ENCODE assay signal across 8 mouse cellular contexts in the genomic region with DNA sequence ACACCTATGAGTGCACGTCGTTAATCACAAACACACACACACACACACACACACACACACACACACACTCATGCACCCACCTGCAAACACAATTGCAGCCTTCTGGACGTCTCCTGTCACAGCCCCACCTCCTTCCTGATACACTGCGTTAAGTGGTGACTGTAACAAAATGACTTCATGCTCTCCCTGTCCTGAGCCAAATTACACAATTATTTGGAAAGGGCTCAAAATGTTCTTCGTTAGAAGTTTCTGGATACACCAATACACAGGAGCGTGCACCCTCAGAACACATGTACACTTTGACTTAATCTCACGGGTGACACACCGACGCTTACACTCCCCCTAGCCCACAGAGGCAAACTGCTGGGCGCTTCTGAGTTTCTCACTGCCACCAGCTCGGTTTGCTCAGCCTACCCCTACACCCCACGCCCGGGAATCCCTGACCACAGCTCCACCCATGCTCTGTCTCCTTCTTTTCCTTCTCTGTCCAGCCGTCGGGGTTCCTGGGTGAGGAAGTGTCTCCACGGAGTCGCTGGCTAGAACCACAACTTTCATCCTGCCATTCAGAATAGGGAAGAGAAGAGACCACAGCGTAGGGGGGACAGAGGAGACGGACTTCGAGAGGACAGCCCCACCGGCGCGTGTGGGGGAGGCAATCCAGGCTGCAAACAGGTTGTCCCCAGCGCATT. TPM values are rescaled to one million over a fixed set of nuclear protein-coding genes. Genes with fewer than 3 reads are reported as not detected.
DNase-seq lines count a peak whose midpoint lies in the region; ATAC-seq lines count a peak whose summit lies in the region.

No protein-coding gene starts in this region.

- 11% methylated on average over 24 of the region's 24 CpGs for WGBS in lung, embryonic 15.5 days
- 9% methylated on average over 24 of the region's 24 CpGs for WGBS in hindbrain, embryonic 13.5 days
- WGBS in midbrain, embryonic 13.5 days, result 10% methylated on average over 24 of the region's 24 CpGs

- 0 out of 2 replicates have a peak overlapping the region, but pooled peaks have one; percentile 1 for H3K4me3 ChIP-seq in lung, embryonic 15.5 days
- H3K4me3 ChIP-seq in hindbrain, embryonic 13.5 days, result peak overlapping the region; percentile 22
- H3K4me3 ChIP-seq in midbrain, embryonic 13.5 days (replicated peaks), result peak overlapping the region; percentile 16

- peak overlapping the region; percentile 39 for H3K4me2 ChIP-seq in lung, embryonic 15.5 days
- H3K4me2 ChIP-seq in hindbrain, embryonic 13.5 days, result peak overlapping the region; percentile 26; the same call in 1 of the 2 replicates
- no peak overlapping the region; the same call in 1 of the 2 replicates for H3K4me2 ChIP-seq in midbrain, embryonic 13.5 days (replicated peaks)

- DNase-seq in adrenal gland, postnatal 10 days, result peak; percentile 14
- no peak for DNase-seq in adrenal gland, postnatal 36 days
- DNase-seq in lung, postnatal 14 days, result no peak
- DNase-seq in cerebellum, adult 9-11 months, result no peak
- no peak for DNase-seq in adrenal gland, postnatal 25 days

- H3K27me3 ChIP-seq in lung, embryonic 15.5 days, result peaks cover 80% of the 10 kb centered on the region
- peaks cover 98% of the 10 kb centered on the region for H3K27me3 ChIP-seq in hindbrain, embryonic 13.5 days
- H3K27me3 ChIP-seq in midbrain, embryonic 13.5 days, result peaks cover 100% of the 10 kb centered on the region

- ATAC-seq in lung, embryonic 15.5 days (ENCODE audit: borderline replicate concordance, extremely low read depth, low FRiP score, low TSS enrichment), result no peak
- no peak for ATAC-seq in hindbrain, embryonic 13.5 days (ENCODE audit: low FRiP score)
- ATAC-seq in midbrain, embryonic 13.5 days, result no peak

- no peak overlapping the region for H3K9ac ChIP-seq in lung, embryonic 15.5 days
- H3K9ac ChIP-seq in hindbrain, embryonic 13.5 days, result no peak overlapping the region
- no peak overlapping the region for H3K9ac ChIP-seq in midbrain, embryonic 13.5 days (replicated peaks)

- peaks cover 32% of the 10 kb centered on the region for H3K4me1 ChIP-seq in lung, embryonic 15.5 days
- H3K4me1 ChIP-seq in hindbrain, embryonic 13.5 days (replicated peaks), result peaks cover 40% of the 10 kb centered on the region
- H3K4me1 ChIP-seq in midbrain, embryonic 13.5 days (replicated peaks), result peaks cover 34% of the 10 kb centered on the region

- H3K27ac ChIP-seq in lung, embryonic 15.5 days, result no peak overlapping the region
- no peak overlapping the region for H3K27ac ChIP-seq in hindbrain, embryonic 13.5 days
- no peak overlapping the region for H3K27ac ChIP-seq in midbrain, embryonic 13.5 days

- no peaks in the 10 kb centered on the region for H3K36me3 ChIP-seq in lung, embryonic 15.5 days
- H3K36me3 ChIP-seq in hindbrain, embryonic 13.5 days, result no peaks in the 10 kb centered on the region
- H3K36me3 ChIP-seq in midbrain, embryonic 13.5 days, result no peaks in the 10 kb centered on the region

- 0 out of 2 replicates have a peak, but pooled peaks cover 5% of the 10 kb centered on the region for H3K9me3 ChIP-seq in lung, embryonic 15.5 days
- H3K9me3 ChIP-seq in hindbrain, embryonic 13.5 days, result no peaks in the 10 kb centered on the region
- no peaks in the 10 kb centered on the region for H3K9me3 ChIP-seq in midbrain, embryonic 13.5 days

RNA-seq across cellular contexts. Expression of gene Wnt1, which starts 0.5 kb away (rescaled TPM):
- under 1 TPM in 1 of 2 experiments, not detected in 1; 0.12 TPM for total RNA-seq in adrenal gland, postnatal 10 days (2021)
- not detected for total RNA-seq in adrenal gland, postnatal 36 days (2021)
- not detected in 2 replicates for polyA plus RNA-seq in lung, embryonic 15.5 days (2015; fragmentation: Nextera tagmentation; extraction: Ambion mirVana)
- polyA plus RNA-seq in hindbrain, embryonic 13.5 days (2015; fragmentation: Nextera tagmentation; extraction: Ambion mirVana), result 3.7 and 4.6 TPM in 2 replicates
- polyA plus RNA-seq in midbrain, embryonic 13.5 days (2015; fragmentation: Nextera tagmentation; extraction: Ambion mirVana), result 4.0 and 8.6 TPM in 2 replicates
- not detected in 2 replicates for total RNA-seq in adrenal gland, postnatal 25 days (2021)

RNA-seq across cellular contexts. Expression of gene Wnt10b, which starts 11.2 kb away (rescaled TPM):
- 1 to 10 TPM in 1 of 2 experiments, under 1 TPM in 1; 0.96 to 1.1 TPM for total RNA-seq in adrenal gland, postnatal 10 days (2021)
- 1 to 10 TPM; 1.1 to 1.3 TPM for total RNA-seq in adrenal gland, postnatal 36 days (2021)
- polyA plus RNA-seq in lung, embryonic 15.5 days (2015; fragmentation: Nextera tagmentation; extraction: Ambion mirVana), result 0.10 TPM in 1 of 2 replicates, not detected in the other
- polyA plus RNA-seq in hindbrain, embryonic 13.5 days (2015; fragmentation: Nextera tagmentation; extraction: Ambion mirVana), result 0.12 TPM in 1 of 2 replicates, not detected in the other
- polyA plus RNA-seq in midbrain, embryonic 13.5 days (2015; fragmentation: Nextera tagmentation; extraction: Ambion mirVana), result 0.24 TPM in 1 of 2 replicates, not detected in the other
- 0.43 and 0.55 TPM in 2 replicates for total RNA-seq in adrenal gland, postnatal 25 days (2021)

RNA-seq across cellular contexts. Expression of gene Ddn, which starts 20.2 kb away (rescaled TPM):
- under 1 TPM; 0.09 to 0.21 TPM for total RNA-seq in adrenal gland, postnatal 10 days (2021)
- total RNA-seq in adrenal gland, postnatal 36 days (2021), result under 1 TPM; 0.10 to 0.30 TPM
- 0.04 TPM in 1 of 2 replicates, not detected in the other for polyA plus RNA-seq in lung, embryonic 15.5 days (2015; fragmentation: Nextera tagmentation; extraction: Ambion mirVana)
- 0.63 and 0.69 TPM in 2 replicates for polyA plus RNA-seq in hindbrain, embryonic 13.5 days (2015; fragmentation: Nextera tagmentation; extraction: Ambion mirVana)
- polyA plus RNA-seq in midbrain, embryonic 13.5 days (2015; fragmentation: Nextera tagmentation; extraction: Ambion mirVana), result 0.50 and 1.2 TPM in 2 replicates
- 0.09 and 0.24 TPM in 2 replicates for total RNA-seq in adrenal gland, postnatal 25 days (2021)

RNA-seq across cellular contexts. Expression of gene Arf3, which starts 26.1 kb away (rescaled TPM):
- total RNA-seq in adrenal gland, postnatal 10 days (2021), result 10 to 100 TPM; 92.4 to 94.7 TPM
- total RNA-seq in adrenal gland, postnatal 36 days (2021), result 100 to 1,000 TPM; 132 to 140 TPM
- 45.7 and 45.8 TPM in 2 replicates for polyA plus RNA-seq in lung, embryonic 15.5 days (2015; fragmentation: Nextera tagmentation; extraction: Ambion mirVana)
- 68.4 and 71.7 TPM in 2 replicates for polyA plus RNA-seq in hindbrain, embryonic 13.5 days (2015; fragmentation: Nextera tagmentation; extraction: Ambion mirVana)
- 57.5 and 66.0 TPM in 2 replicates for polyA plus RNA-seq in midbrain, embryonic 13.5 days (2015; fragmentation: Nextera tagmentation; extraction: Ambion mirVana)
- 118 and 138 TPM in 2 replicates for total RNA-seq in adrenal gland, postnatal 25 days (2021)

RNA-seq across cellular contexts. Expression of gene Prkag1, which starts 42.2 kb away (rescaled TPM):
- total RNA-seq in adrenal gland, postnatal 10 days (2021), result 10 to 100 TPM; 65.7 to 71.5 TPM
- total RNA-seq in adrenal gland, postnatal 36 days (2021), result 10 to 100 TPM; 68.3 to 87.0 TPM
- polyA plus RNA-seq in lung, embryonic 15.5 days (2015; fragmentation: Nextera tagmentation; extraction: Ambion mirVana), result 105 and 113 TPM in 2 replicates
- polyA plus RNA-seq in hindbrain, embryonic 13.5 days (2015; fragmentation: Nextera tagmentation; extraction: Ambion mirVana), result 73.4 and 77.5 TPM in 2 replicates
- 83.3 and 89.9 TPM in 2 replicates for polyA plus RNA-seq in midbrain, embryonic 13.5 days (2015; fragmentation: Nextera tagmentation; extraction: Ambion mirVana)
- 60.4 and 78.6 TPM in 2 replicates for total RNA-seq in adrenal gland, postnatal 25 days (2021)
